Mouse (Mus musculus) C2C12 (cell line): ENCODE data around the gene Ltb4r2.

ENCODE experiments used
- CEBPB ChIP-seq: IDR thresholded peaks from one replicate; pipeline ENCODE4 v1.6.1; 2011; ENCODE audit warnings: low read depth, mild to moderate bottlenecking, control low read depth, moderate library complexity
- CTCF ChIP-seq: IDR thresholded peaks from one replicate; pipeline ENCODE4 v1.5.1; 2011; ENCODE audit not compliant: control insufficient read depth, insufficient read depth, insufficient read length
- MYOG ChIP-seq: IDR thresholded peaks from one replicate; pipeline ENCODE4 v1.6.1; 2011; ENCODE audit not compliant: control insufficient read depth, insufficient read length; ENCODE audit errors: extremely low read depth

- TF ChIP-seq CTCF, result no peak
- no peak for TF ChIP-seq MYOG
- no peak for TF ChIP-seq CEBPB
These were observed at the start of gene Ltb4r2 for GRCm38 (mm10) chr14:55761163-55761562.
